Mouse (Mus musculus) C2C12 (cell line): ENCODE results near the gene Vmn2r96.
"Not testable (repeated sequence)": the region's sequence is repeated elsewhere in the genome, so short reads cannot be mapped to it uniquely, and the experiment has no call there.

Source experiments
- CEBPB ChIP-seq: IDR thresholded peaks from one replicate; pipeline ENCODE4 v1.6.1; 2011; ENCODE audit warnings: low read depth, mild to moderate bottlenecking, control low read depth, moderate library complexity
- CTCF ChIP-seq: IDR thresholded peaks from one replicate; pipeline ENCODE4 v1.5.1; 2011; ENCODE audit not compliant: control insufficient read depth, insufficient read depth, insufficient read length

GRCm38 (mm10) chr17:18566186-18566585, 6.8 kb upstream of the Vmn2r96 start:
- not testable (repeated sequence) for TF ChIP-seq CEBPB, CTCF
